Mouse (Mus musculus) megakaryocyte-erythroid progenitor cell, adult 5 weeks (primary cell): ENCODE results near the gene Mogs. TPM values are rescaled to one million over a fixed set of nuclear protein-coding genes. Genes with fewer than 3 reads are reported as not detected.

Source experiments
- polyA plus RNA-seq: library from polyadenylated mRNA; stranded (reverse); fragments of >175 nt; gene quantifications from 2 replicates; pipeline ENCODE4 v1.2.3, GENCODE M21; 2012

Mogs gene
- polyA plus RNA-seq = 188 and 205 TPM in 2 replicates

DNA sequence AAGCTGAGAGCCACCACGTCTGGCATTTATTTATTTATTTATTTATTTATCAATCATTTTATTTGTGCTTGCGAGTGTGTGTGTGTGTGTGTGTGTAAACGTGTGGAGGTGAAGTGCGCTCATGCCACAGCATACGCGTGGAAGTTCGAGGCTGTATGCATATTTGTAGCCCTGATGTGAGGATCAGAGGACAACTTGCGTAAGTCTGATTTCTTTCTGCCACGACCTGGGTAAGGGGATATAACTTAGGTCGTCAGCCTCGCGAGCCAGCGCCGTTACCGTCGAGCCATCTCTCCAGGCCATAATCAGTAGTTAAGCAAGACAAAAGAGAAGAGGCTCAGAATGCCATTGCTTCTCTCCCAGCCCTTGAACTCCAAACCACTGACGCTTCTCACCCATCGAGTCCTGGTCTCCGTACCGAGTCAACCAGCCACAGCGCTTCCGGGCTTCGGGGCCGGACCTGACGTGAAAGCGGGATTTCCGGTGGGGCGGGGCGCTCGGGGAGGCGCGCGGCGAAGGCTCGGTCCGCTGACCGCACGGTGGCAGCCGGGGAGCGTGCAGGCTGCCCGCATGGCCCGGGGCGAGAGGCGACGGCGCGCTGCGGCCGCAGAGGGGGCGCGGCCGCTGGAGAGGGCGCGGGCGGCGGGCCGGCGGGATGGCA is at the start of gene Mogs:
Gene Mogs, plus strand, starts transcription at position 486 of the 661 bp plus-strand sequence.

DNA sequence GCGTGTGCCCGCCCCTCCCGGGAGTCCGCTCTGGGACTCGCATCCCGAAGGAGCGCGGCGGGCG is 45.2 kb upstream of the Mogs start, which contains the start of gene Tlx2:
Gene Tlx2, minus strand, starts transcription at position 47 of the 64 bp plus-strand sequence.

GRCm38 (mm10) chr6:83077630-83078323 is 37.5 kb upstream of the Mogs start, which contains the start of gene Pcgf1:
Pcgf1 (plus strand) TSS chr6:83077869.

DNA sequence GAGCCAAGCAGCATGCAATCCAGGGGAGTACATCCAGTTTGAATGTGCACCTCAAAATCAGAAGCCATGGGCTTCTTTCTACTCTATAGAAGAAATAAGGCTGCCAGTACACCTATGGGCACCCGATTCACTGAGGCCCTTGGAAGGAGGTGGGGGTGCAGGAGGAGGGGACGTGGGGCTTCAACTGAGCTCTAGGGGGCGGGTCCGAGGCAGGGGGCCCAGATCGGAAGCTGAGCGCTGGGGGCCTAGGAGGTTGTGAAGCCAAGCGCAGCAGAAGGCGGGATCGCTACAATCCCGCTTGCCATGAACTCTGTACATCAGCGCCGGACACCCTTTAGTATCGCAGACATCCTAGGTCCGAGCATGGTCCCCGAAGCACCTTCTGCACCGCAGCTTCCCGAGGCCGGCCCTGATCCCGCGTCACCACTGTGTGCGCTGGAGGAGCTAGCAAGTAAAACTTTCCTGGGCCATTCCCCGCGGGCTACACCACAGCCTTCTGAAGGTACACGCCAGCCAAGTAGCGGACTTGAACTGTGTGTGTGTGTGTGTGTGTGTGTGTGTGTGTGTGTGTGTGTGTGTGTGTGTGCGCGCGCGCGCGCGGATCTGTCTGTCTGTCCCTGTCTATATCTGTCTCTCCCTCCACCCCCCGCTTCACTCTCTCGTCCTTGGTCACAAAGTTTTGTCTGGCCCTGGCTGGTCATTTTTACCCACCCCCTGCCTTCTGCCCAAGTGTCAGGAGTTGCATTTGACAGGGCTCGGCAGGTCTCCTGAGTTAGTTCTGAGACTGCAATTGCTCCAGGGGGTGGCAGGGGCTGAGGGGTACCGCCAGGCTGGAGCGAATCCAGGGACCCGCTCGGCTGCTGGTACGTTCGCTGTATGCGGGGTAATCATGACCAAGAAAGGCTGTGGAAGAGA is 28.9 kb upstream of the Mogs start, which contains the start of gene Lbx2:
Gene Lbx2, plus strand, starts transcription at position 247 of the 915 bp plus-strand sequence.

GRCm38 (mm10) chr6:83101316-83101687 is 14.0 kb upstream of the Mogs start, which contains the start of the genes Ccdc142 and Gm42688:
Ccdc142 (plus strand) TSS chr6:83101601.
Gm42688 (plus strand) TSS chr6:83101617.

GRCm38 (mm10) chr6:83108762-83109668 is 6.3 kb upstream of the Mogs start, which contains the start of gene Mrpl53:
Mrpl53 (plus strand) TSS chr6:83109040.

DNA sequence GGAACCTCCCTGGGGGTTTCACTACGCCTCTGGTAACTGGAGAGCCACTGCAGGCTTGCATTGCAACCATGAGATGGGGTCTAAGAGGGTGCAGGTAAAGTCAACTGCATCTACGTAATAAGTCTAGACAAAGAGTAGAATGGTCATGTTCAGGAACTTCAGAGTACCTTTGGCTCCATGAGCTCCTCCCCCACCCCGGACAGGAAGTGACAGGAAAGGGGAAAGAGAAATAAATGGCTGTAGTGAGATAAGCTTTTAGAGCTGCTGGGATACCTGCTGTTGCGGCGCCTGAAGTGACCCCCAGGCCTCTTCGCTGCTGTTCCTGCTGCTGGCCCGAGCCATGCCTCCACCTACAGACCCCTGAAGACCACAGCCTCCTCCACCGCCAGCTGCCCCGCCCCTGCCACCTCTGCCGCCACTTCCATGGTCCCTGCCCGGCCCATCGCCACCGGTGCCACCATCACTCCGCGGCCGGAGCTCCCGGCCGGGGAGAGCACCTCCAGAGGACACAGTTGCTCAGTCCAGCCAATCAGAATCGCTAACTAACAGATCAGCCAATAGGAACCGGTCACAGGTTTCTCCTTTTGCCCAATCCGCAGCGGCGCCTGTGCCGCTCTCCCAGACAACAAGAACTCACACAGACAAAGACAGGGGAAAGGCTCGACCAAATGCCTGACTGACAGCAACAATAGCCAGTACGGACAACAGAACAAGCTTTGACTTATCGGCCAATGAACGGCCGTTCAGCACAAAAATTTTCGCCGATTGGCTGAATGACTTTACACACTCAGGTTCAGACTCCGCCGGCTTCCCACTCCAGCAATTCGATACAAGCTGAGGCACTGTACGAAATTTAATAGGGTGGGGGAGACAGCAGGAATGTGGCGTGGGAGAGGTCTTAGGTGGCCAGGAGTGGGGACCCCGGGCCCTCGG is 5.9 kb downstream of the Mogs start, which contains the start of gene Wbp1:
Gene Wbp1, minus strand, starts transcription at position 630 of the 933 bp plus-strand sequence.

GRCm38 (mm10) chr6:83125331-83125730 is 10.0 kb downstream of the Mogs start, which contains the start of gene Ino80b:
Ino80b (minus strand) TSS chr6:83125431.

DNA sequence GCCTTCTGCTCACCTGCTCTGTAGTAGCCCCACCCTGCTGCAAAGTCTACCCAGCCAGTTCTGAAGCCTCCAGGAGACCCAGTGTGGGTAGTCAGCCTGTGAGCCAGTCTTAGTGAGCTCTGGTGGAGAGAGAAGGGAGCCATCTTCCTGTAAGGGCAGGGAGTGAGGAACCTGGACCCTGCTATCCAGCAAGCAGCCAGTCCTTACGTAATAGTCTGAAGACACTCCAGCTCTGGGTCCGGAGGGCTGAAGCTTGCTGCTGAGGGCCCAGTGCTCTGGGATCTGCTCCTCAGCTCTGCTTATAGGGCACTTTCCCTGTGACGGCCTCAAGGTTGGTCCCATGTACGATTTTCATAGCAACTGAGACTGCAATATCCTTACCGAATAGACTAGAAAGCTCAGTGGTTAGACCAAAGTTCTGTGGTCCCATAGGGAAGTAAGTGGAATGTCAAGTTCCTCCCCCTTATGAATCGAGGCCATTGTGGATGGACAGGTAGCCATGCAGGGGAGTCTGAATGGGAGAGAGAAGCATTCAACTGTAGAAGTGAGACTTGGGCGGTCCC is 19.7 kb downstream of the Mogs start, which contains the start of gene Rtkn:
Gene Rtkn, plus strand, starts transcription at position 513 of the 563 bp plus-strand sequence.

GRCm38 (mm10) chr6:83156259-83156684 is 41.0 kb downstream of the Mogs start, which contains the start of the genes Wdr54 and 1700003E16Rik:
Wdr54 (minus strand) TSS chr6:83156397.
1700003E16Rik (plus strand) TSS chr6:83156404.

DNA sequence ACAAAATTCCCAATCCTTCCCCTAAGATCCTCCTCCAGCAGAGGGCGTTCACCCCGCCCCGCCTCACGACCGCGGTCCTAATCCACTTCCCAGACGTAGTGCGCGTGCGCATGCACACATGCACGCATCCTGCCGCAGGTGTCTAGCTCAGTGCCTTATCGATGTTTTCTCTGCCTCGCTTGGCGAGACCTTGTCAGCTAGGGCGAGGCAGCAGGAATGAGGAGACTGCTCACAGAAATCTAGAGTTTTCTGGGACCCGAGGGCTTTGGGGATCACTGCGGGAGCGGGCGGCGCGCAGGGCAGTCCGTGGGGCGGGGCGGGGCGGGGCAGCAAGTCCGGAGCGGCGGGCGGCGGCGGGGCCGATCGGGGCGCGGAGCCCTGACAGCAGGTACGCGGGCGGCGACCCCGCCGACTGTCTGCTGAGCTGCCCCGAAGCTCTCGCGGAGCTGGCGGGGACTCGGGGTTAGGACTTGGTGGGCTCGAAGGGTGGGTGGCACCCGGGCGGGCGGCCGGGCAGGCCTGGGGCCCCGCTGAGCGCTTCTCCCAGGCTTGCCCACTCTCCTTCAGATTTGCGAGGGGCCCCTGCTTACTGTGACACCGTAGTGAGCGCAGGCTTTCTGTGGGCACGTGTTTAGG is 50.4 kb downstream of the Mogs start, which contains the start of gene Dctn1:
Gene Dctn1, plus strand, starts transcription at position 314 of the 636 bp plus-strand sequence.

Other genes with a start within 250 kb of the Mogs start
- 0.47 and 0.49 TPM in 2 replicates for gene Sema4f, start 175.7 kb upstream of the Mogs start, polyA plus RNA-seq
- 4.4 and 6.4 TPM in 2 replicates for gene M1ap, start 168.6 kb upstream of the Mogs start, polyA plus RNA-seq
- gene Dok1, start 82.0 kb upstream of the Mogs start, polyA plus RNA-seq = 83.5 and 86.6 TPM in 2 replicates
- gene Loxl3, start 81.3 kb upstream of the Mogs start, polyA plus RNA-seq = 0.40 and 0.58 TPM in 2 replicates
- gene Aup1, start 61.0 kb upstream of the Mogs start, polyA plus RNA-seq = 985 and 1,115 TPM in 2 replicates
- gene Htra2, start 60.2 kb upstream of the Mogs start, polyA plus RNA-seq = 96.6 and 98.0 TPM in 2 replicates
- 0.50 and 0.96 TPM in 2 replicates for gene Dqx1, start 57.7 kb upstream of the Mogs start, polyA plus RNA-seq
- gene Tlx2, start 45.2 kb upstream of the Mogs start, polyA plus RNA-seq = not detected in 2 replicates
- 8.0 and 8.6 TPM in 2 replicates for gene Pcgf1, start 37.6 kb upstream of the Mogs start, polyA plus RNA-seq
- 0.29 and 0.54 TPM in 2 replicates for gene Lbx2, start 29.1 kb upstream of the Mogs start, polyA plus RNA-seq
- 7.9 and 8.7 TPM in 2 replicates for gene Ccdc142, start 13.9 kb upstream of the Mogs start, polyA plus RNA-seq
- 4.3 and 4.9 TPM in 2 replicates for gene Gm42688, start 13.9 kb upstream of the Mogs start, polyA plus RNA-seq
- 37.3 and 44.4 TPM in 2 replicates for gene Mrpl53, start 6.5 kb upstream of the Mogs start, polyA plus RNA-seq
- 60.5 and 62.6 TPM in 2 replicates for gene Wbp1, start 6.1 kb downstream of the Mogs start, polyA plus RNA-seq
- gene Ino80b, start 9.9 kb downstream of the Mogs start, polyA plus RNA-seq = 241 and 250 TPM in 2 replicates
- gene Rtkn, start 20.0 kb downstream of the Mogs start, polyA plus RNA-seq = 16.5 and 24.1 TPM in 2 replicates
- gene Wdr54, start 40.9 kb downstream of the Mogs start, polyA plus RNA-seq = 0.34 TPM in 1 of 2 replicates, not detected in the other
- gene 1700003E16Rik, start 40.9 kb downstream of the Mogs start, polyA plus RNA-seq = 0.07 and 0.10 TPM in 2 replicates
- 242 and 327 TPM in 2 replicates for gene Dctn1, start 50.4 kb downstream of the Mogs start, polyA plus RNA-seq
- gene Slc4a5, start 104.3 kb downstream of the Mogs start, polyA plus RNA-seq = 0.46 and 0.62 TPM in 2 replicates
- gene Mthfd2, start 210.4 kb downstream of the Mogs start, polyA plus RNA-seq = 12.6 and 17.0 TPM in 2 replicates
- gene Mob1a, start 210.5 kb downstream of the Mogs start, polyA plus RNA-seq = 80.4 and 99.8 TPM in 2 replicates
- gene Bola3, start 233.7 kb downstream of the Mogs start, polyA plus RNA-seq = 24.8 and 34.2 TPM in 2 replicates